Mouse (Mus musculus): ENCODE results near the gene Dnpep.

The Dnpep gene

GRCm38 (mm10) chr1:75317241-75318201 lies at the start of gene Dnpep:
Dnpep (minus strand) TSS chr1:75317990.
- peak; percentile 100 for DNase-seq (ENCODE audit: low read depth, low spot score)

GRCm38 (mm10) chr1:75365510-75366137 lies 47.8 kb upstream of the Dnpep start:
- no peak for DNase-seq (ENCODE audit: low read depth, low spot score)

- DNase-seq (ENCODE audit: low read depth, low spot score): no peak
Measured at GRCm38 (mm10) chr1:75363868-75364267, 46.1 kb upstream of the Dnpep start.

- DNase-seq (ENCODE audit: low read depth, low spot score): no peak
Measured at GRCm38 (mm10) chr1:75361750-75362149, 44.0 kb upstream of the Dnpep start.

- no peak for DNase-seq (ENCODE audit: low read depth, low spot score)
Measured at GRCm38 (mm10) chr1:75361123-75361522, 43.3 kb upstream of the Dnpep start.

GRCm38 (mm10) chr1:75360112-75361031 lies 42.6 kb upstream of the Dnpep start, which contains the start of gene Des:
Des (plus strand) TSS chr1:75360329.
- no peak for DNase-seq (ENCODE audit: low read depth, low spot score)

- no peak for DNase-seq (ENCODE audit: low read depth, low spot score)
Measured at GRCm38 (mm10) chr1:75359346-75359745, 41.6 kb upstream of the Dnpep start.

GRCm38 (mm10) chr1:75358009-75358408 lies 40.2 kb upstream of the Dnpep start:
- DNase-seq (ENCODE audit: low read depth, low spot score): no peak

GRCm38 (mm10) chr1:75357261-75357660 lies 39.5 kb upstream of the Dnpep start:
- DNase-seq (ENCODE audit: low read depth, low spot score): no peak

- no peak for DNase-seq (ENCODE audit: low read depth, low spot score)
Measured at GRCm38 (mm10) chr1:75349275-75349674, 31.5 kb upstream of the Dnpep start.

GRCm38 (mm10) chr1:75347279-75347678 lies 29.5 kb upstream of the Dnpep start:
- no peak for DNase-seq (ENCODE audit: low read depth, low spot score)

- DNase-seq (ENCODE audit: low read depth, low spot score): no peak
Measured at GRCm38 (mm10) chr1:75345036-75345935, 27.5 kb upstream of the Dnpep start.

GRCm38 (mm10) chr1:75344291-75345035 lies 26.7 kb upstream of the Dnpep start:
- no peak for DNase-seq (ENCODE audit: low read depth, low spot score)

GRCm38 (mm10) chr1:75342874-75343416 lies 25.2 kb upstream of the Dnpep start:
- no peak for DNase-seq (ENCODE audit: low read depth, low spot score)

GRCm38 (mm10) chr1:75340519-75340918 lies 22.7 kb upstream of the Dnpep start:
- no peak for DNase-seq (ENCODE audit: low read depth, low spot score)

- DNase-seq (ENCODE audit: low read depth, low spot score): no peak
Measured at GRCm38 (mm10) chr1:75339337-75339736, 21.5 kb upstream of the Dnpep start.

- no peak for DNase-seq (ENCODE audit: low read depth, low spot score)
Measured at GRCm38 (mm10) chr1:75338091-75338694, 20.4 kb upstream of the Dnpep start.

- no peak for DNase-seq (ENCODE audit: low read depth, low spot score)
Measured at GRCm38 (mm10) chr1:75337097-75337496, 19.3 kb upstream of the Dnpep start.

GRCm38 (mm10) chr1:75336461-75336860 lies 18.7 kb upstream of the Dnpep start:
- no peak for DNase-seq (ENCODE audit: low read depth, low spot score)

Measured in CD4-positive helper T cell, adult 2 months (primary cell).